Mouse (Mus musculus) brain, embryonic 14.5 days (tissue): ENCODE results near the gene Zfp217.

Experiments
- CTCF ChIP-seq: fragments of 200-500 bp; IDR thresholded peaks from 2 replicates; pipeline ENCODE4 v1.5.1; 2012; ENCODE audit warnings: inconsistent platforms, mild to moderate bottlenecking, moderate library complexity, borderline replicate concordance; ENCODE audit not compliant: insufficient read depth, insufficient read length; ENCODE audit errors: extremely low read depth
- POLR2A ChIP-seq: fragments of 200-500 bp; IDR thresholded peaks from 2 replicates; pipeline ENCODE4 v1.6.1; 2012; ENCODE audit warnings: mild to moderate bottlenecking, inconsistent platforms, borderline replicate concordance; ENCODE audit not compliant: poor library complexity, insufficient read depth, insufficient read length, severe bottlenecking; ENCODE audit errors: extremely low read depth

- TF ChIP-seq CTCF: no peak
- TF ChIP-seq POLR2A: no peak
Observed at GRCm38 (mm10) chr2:170147170-170147569, 733 bp downstream of the Zfp217 start.
